Mouse (Mus musculus) kidney, postnatal 4 days (tissue): Measurements from ENCODE around the gene Lclat1.
"Not testable (repeated sequence)": the region's sequence is repeated elsewhere in the genome, so short reads cannot be mapped to it uniquely, and the experiment has no call there.

ENCODE experiments used
- DNase-seq, 2 experiments: peaks; one replicate each; pipeline ENCODE4 v3.0.0; 2021; ENCODE audit warnings: mixed read lengths in 2 of 2

Gene Lclat1

DNA sequence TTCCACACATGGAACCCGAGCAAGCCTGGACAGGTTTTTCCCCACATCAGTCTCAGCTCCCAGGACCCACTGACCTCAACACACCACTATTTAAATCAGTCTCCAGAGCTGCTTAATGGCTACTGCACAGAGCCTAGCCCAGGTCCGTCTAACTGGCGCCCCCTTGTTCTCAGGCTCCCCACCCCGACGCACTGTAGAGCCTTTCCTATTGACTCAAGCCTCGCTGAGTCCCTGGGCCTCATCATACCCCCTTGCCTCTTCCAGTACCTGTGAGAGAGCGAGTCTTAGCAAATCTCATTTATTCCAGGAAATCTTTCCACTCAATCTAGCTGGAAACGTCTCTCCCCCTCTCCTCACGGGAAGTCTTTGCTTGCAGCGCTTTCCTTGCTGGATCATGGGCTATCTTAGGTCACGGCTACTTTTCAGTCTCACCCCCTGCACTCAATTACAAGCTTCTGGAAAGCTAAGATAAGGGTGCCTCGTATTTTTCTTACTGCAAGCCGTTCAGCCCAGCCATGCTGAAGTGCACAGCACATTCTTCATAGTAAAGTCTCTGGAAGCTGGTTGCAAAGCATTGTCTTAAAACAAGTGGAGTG lies 137.4 kb downstream of the Lclat1 start:
- DNase-seq, result no peak

GRCm38 (mm10) chr17:73246036-73246435 lies 138.3 kb downstream of the Lclat1 start:
- no peak for DNase-seq

DNA sequence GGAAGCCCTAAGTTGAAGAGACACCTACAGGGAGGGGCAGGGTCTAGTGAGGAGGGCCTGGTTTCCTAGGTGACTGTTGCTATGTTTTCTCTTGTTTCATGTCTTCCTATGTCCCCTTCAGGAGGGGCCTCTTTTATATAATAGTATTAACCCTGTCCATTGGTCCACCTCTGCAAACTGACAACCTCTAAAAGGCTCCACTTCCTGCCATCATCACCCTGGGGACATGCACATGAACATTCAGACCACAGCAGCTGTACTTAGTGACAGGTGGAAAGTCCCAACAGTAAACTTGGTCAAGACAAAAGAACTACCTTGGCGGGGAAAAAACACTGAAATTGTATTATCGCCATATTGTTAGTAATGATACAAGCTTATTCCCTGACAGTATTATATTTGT lies 139.1 kb downstream of the Lclat1 start:
- DNase-seq, result no peak

GRCm38 (mm10) chr17:73247758-73248157 lies 140.0 kb downstream of the Lclat1 start:
- DNase-seq, result no peak

- DNase-seq, result no peak
Observed at GRCm38 (mm10) chr17:73250488-73251141, 142.8 kb downstream of the Lclat1 start.

DNA sequence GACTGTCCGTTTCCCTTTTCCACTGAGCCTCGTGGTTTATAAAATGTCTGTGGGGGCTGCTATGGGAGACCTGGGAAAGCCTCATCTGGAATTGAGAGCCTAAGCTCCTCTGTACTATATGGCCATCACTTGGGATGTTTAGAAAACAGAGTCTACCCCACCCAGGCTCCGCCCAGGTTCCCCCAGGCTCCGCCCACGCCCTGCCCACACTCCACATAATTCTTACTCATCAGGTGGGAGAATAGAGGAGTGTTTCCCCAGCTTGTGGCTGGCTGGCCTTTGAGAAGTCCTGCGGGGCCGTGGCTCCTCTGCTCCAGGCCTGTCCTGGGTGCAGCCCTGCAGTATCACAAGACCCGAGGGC lies 143.3 kb downstream of the Lclat1 start:
- peak; percentile 16 to 20 for DNase-seq

GRCm38 (mm10) chr17:73251812-73252608 lies 144.2 kb downstream of the Lclat1 start:
- DNase-seq, result peak; percentile 24 to 47

DNA sequence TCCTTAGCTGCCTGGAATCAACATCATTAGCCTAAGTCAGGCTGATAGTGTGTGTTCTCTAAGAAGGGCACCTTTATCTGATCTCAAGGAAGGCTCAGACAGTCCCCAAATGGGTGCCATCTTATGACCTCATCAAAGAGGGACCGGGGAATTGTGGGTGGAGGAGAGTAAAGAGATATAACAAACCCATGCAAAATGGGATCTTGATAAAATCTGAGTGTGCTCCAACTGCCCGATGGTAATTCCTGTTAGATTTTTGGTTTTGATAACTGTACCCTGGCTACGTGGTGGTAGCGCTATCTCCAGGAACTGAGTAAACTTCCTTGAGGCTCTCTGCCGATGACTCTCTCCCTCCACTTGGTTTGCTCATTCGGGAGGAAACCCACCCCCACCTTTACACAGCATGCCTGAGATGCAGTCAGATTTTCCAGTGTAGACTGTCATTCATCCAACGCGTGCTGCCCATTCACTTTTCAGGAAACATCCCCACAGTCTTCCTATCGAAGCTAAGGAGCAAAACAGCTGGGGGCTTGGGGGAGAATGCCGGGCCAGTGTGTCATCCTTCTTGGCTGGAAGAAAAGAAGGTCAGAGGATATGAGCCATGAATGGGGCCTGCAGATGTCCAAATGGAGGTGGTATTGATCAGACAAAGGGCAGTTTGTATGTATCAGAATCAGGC lies 145.6 kb downstream of the Lclat1 start:
- no peak for DNase-seq

DNA sequence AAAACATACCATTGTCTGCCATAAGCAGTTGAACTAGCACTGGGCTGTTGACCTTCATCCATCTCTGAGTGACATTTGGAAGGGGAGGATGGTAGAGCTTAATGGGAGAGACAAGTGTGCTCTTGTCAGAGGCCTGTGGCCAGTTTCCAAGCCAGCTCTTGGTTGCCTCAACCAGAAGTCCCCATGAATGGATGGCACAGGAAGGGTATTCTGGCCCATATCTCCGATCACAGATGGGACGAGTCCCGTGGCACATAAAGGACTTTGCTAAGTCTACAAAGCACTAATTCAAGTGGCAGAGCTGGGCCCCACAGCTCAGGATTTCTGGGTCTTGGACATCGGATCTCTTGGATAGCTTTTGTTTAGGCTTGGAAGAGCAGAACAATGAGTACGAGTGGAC lies 148.0 kb downstream of the Lclat1 start:
- DNase-seq, result no peak

- peak; percentile 26 to 56 for DNase-seq
Observed at GRCm38 (mm10) chr17:73258620-73259019, 150.8 kb downstream of the Lclat1 start.

DNA sequence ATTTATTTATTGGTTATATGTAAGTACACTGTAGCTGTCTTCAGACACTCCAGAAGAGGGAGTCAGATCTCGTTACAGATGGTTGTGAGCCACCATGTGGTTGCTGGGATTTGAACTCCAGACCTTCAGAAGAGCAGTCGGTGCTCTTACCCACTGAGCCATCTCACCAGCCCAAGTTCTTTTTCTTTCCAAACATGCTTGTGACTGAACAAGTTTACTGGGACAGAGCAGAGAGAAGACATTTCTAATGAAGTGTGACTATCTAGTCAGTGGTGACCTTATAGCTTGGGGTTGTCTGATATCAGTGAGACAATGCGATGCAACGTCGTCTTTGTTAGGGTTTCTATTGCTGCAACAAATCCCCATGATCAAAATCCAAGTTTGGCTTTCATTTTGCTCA lies 151.5 kb downstream of the Lclat1 start:
- DNase-seq, result not testable (repeated sequence)

DNA sequence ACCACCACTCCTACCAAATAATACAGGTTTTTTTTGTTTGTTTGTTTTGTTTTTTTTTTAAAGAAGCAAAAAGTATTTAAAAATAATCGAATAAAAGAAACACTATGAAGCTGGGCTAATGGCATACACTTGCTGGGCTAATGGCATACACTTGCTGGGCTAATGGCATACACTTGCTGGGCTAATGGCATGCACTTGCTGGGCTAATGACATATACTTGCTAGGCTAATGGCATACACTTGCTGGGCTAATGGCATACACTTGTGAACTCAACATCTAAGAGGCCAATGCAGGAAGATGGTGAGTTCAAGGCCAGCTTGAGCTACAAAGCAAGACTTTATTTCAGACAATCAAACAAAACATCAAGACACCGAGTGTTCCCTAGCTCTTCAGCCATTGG lies 154.8 kb downstream of the Lclat1 start:
- no peak for DNase-seq

DNA sequence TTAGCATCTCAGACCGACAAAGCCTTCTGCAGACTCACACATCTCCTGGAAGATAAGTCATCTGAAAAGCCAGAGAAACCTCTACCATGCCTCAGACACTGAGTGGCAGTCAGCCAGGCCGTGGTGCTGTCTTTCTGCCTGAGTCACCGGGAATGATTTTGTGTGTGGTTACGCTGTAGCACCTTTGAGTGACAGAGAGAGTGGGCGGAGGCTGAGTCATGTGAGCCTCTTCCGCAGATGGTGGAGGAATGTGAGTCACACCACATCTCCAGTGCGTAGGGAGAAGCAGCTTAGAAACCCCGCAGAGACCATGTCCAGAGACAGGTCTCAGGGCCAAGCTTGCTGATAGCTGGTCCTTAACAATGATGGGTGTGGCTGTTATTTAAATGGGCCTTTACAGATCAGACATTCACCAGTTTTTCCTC lies 155.3 kb downstream of the Lclat1 start:
- DNase-seq, result no peak

GRCm38 (mm10) chr17:73270871-73271796 lies 163.3 kb downstream of the Lclat1 start:
- no peak for DNase-seq

DNA sequence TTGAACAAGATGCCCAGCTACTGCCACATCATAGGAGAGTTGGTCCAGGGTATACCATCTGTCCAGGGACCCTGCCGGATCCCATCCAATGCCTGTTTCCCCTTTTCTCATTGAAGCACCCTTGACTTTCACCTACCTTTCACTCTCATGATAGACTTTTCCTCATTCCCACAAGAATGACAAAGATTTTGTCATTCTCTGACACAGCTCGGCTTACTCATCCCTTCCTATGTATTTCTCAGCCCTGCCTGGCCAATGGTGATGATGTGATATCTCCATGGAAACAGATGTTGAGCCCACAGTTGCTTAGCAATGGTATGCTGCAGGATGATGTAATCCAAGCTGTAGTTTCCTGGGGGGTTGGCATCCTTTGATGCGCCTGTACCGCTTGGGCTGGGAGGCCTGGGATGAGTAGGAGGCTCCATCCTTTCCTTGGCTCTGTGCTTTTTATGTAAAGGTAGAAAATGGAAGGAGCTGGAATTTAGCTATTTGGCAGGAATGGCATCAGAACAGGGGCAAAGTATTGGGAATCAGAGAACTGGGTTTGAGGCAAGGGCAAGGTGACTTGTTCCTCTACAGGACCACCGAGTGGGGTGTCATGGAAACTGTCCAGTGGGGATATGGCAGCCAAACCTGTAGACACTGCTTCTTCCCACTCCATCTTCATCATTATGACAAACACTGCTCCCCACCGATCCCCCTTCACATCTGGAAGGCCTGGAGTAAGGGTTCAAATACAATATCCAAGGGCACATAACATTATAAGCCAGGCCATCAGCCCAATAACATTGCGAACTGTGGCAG lies 164.2 kb downstream of the Lclat1 start:
- DNase-seq, result no peak

- DNase-seq, result no peak
Observed at GRCm38 (mm10) chr17:73273809-73274208, 166.0 kb downstream of the Lclat1 start.

GRCm38 (mm10) chr17:73275066-73275465 lies 167.3 kb downstream of the Lclat1 start:
- no peak for DNase-seq

DNA sequence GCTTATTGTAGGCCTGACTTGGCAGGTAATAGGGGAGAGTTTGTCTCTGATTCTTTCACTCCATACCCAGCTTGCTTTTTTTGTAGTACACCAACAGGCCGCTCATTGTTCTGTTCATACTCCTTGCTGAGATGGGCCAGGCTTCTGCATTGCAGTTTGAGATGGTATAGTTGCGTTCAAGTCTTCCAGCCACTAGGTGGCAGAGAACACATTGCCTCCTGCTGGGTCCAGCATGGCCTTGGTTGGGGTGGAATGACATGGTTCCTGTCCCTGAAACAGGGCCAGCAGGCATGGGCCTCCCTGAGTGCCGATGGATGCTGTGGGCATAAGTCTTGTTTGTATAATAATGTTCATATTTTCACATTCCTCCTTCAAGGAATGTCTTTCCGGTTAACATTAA lies 170.0 kb downstream of the Lclat1 start:
- no peak for DNase-seq

DNA sequence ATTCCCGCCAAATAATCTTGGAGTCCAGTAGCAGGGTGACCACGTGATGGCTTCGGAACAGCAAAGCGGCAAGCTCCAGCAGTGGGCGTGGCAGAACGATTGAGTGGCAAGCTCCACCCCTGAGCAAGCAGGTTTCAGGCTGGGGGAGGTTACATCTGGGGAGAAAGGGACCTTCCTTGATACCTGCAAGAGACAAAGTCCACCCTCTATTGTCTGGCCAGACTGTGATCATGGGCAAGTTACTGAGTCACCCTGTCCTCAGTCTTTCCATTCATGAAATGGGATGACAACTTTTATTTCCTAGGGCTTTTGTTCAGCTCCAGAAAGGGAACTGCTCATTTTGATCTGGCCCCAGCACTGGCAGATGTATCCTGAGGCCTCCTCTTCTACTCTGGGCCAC lies 174.9 kb downstream of the Lclat1 start:
- not testable (repeated sequence) for DNase-seq

DNA sequence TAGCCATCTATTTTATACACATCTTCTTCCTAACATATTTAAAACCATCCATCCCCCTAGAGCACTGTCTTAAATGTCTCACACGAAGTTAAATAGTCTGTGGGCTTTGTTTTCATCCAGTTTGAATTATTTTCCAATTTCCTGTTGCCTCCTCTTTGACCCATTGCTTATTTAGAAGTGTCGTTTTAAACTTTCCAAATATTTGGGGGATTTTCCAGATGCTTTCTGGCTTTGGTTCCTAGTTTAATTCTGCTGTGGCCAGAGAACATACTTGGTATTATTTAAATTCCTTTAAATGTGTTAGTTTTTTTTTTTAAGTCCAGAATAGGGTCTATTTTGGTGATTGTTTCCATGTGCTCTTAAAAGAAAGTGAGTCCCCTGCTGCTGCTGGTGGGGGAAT lies 176.5 kb downstream of the Lclat1 start:
- DNase-seq, result no peak
